Mouse (Mus musculus) testis, postnatal 10 days (tissue): ENCODE data around the gene Ankar.

Source experiments
- DNase-seq: peaks from one replicate; pipeline ENCODE4 v3.0.0; 2021; ENCODE audit warnings: low spot score

Ankar gene

DNA sequence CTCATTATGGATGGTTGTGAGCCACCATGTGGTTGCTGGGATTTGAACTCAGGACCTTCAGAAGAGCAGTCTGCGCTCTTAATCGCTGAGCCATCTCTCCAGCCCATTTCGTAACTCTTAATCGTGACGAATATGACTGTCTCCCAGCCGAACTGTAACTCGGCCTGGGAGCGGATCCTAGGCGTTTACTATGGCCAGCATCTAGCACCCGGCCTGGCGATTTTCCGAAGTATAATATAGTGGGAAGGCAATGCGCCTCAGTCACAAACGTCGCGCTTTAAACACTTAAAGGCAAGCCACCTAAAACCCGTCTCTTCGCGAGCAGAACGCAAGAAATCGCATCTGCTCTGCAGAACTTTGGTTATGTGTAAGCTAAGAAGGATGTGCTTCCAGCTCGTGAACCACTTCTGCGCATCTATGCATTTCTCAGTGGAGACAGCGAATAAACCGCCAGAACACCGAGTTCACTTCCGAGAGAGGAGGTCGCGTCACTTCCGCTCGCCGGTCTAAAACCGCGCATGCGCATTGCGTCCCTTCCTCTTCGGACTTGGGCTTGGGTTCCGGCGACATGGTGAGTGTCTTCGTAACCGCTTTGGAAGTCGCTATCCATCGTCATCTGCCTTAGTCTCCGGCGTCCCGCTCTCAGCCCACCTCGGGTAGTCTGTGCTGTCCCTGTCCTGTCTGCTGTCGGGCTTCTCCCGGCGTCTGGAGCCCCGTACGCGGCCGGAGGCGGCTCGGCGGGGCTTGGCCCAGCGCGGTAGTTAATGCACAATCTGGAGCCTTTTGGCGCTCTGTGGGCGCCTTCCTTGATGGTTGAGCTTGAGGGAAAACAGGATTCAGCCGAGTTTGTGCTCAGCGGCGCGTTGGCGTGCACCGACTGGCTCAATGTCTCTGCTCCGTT lies 10.6 kb upstream of the Ankar start, which contains the start of gene Rpl37a:
Rpl37a (plus strand) TSS at position 538 of the 901 bp plus-strand sequence.
- DNase-seq: peak; percentile 95

DNA sequence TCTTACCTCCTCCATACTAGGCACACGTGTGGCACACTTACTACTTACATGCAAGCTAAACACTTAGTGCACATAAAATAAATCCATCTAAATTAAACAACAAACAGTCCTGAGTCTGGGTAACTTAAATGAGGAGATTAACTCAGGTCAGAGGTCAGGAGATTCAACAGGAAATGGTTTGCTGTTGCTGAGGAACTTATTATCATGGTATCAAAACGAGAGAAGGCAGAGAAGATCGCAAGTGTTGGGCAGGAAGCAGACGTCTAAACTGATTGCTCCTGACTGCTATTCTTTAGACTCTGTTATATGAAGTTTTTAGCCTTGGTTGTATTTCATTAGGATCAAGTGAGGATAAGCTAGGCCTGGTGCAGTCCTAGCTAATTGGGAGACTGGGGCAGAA lies 7.1 kb upstream of the Ankar start:
- DNase-seq: no peak

DNA sequence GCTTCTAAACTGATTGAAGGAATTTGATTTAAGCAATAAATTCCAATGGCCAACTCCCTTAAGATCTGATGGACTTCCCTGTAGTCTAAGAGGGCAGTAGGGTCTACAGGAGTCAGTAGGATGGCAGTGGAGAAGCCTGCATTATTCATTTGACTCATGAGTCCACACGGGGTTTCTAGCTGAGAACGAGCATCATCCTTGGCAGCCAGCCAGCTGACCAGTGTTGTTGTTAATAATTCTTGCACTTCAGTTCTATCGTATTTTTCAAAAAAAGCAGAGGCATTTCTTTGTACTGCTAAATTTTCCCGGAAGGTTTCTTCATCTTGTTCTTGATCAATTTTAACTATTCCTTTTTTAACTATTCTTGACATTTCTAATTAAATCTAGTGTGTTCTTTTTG lies 1.7 kb downstream of the Ankar start:
- DNase-seq: peak; percentile 64

DNA sequence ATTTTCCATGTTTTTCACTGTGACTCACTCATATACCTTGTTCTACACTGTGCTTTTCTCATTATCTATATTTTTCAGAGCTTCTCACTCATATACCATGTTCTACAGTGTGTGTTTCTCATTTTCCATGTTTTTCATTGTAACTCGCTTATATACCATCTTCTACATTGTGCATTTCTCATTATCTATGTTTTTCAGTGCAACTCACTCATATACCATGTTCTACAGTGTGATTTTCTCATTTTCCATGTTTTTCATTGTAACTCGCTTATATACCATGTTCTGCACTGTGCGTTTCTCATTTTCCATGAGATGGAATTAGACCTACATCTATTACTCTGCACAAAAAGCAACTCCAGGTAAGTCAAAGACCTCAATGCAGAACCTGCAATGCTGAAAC lies 4.1 kb downstream of the Ankar start:
- DNase-seq: no peak

DNA sequence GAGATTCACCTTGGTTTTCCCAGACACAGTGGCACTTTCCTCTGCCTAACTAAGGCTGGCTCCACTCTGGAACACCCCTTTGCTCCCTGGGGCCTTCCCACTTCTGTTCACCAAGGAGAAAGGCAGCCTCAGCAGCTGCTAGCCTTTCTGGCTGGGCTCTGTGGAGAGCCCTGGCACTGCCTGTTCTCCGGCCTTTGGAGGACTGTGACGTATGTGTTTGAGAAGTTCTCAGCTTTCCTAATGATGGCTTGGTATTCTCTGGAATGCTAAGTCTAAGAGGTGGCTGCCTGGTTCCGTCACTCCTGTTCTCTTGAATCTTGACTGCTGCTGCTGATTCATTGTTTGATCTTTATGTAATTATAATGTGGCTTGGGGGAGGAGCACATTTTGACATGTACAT lies 27.3 kb downstream of the Ankar start:
- DNase-seq: no peak

DNA sequence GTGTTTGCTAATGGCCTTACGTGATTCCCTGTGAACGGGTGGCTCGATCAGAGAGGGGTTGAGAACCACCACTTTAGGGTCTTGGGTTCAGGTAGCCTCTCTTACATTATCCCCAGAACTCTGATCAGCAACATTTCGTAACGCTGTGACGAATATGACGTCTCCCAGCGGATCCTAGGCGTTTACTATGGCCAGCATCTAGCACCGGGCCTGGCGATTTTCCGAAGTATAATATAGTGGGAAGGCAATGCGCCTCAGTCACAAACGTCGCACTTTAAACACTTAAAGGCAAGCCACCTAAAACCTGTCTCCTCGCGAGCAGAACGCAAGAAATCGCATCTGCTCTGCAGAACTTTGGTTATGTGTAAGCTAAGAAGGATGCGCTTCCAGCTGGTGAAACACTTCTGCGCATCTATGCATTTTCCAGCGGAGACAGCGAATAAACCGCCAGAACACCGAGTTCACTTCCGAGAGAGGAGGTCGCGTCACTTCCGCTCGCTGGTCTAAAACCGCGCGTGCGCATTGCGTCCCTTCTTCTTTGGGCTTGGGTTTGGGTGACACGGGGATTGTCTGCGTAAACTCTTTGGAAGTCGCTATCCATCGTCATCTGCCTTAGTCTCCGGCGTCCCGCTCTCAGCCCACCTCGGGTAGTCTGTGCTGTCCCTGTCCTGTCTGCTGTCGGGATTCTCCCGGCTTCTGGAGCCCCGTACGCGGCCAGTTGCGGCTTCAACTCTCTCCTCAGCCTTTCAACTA lies 59.5 kb downstream of the Ankar start:
- peak; percentile 71 for DNase-seq

DNA sequence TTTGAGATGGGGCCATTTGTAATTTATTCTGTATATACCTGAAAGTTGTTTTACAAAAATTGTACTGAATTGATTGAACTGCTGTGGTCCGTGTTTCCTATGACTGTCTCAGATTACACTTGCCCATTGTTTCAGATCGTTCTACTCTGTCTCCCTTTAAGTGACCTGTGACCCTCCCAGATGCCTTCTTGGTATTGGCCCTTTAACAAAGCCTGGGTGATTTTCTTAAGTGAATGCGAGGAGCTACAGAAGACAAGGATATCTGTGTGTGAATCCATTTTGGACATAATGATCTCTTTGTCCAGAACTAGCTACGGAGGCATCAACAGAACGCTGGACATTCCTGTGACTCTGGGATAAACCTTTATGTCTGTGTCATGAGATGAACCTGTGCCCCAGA lies 65.2 kb downstream of the Ankar start:
- no peak for DNase-seq

DNA sequence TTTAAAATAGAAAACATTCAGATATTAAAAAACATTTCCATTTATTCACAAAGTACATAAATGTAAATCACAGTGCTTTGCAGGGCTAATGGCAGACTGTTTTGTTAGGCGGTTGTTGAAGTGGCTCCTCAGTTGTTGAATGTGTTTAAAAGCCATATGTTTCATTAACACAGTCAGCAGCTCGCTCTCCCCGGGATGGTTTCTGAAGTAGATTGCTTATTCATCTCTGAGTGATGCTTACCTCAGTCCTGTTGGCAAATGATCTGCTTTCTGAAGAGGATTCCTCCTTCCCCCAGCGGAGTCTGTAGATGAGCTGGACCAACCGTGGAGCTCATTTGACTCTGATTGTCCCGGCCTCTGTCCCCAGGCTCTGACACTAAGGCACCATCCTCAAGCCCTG lies 88.2 kb downstream of the Ankar start:
- no peak for DNase-seq

DNA sequence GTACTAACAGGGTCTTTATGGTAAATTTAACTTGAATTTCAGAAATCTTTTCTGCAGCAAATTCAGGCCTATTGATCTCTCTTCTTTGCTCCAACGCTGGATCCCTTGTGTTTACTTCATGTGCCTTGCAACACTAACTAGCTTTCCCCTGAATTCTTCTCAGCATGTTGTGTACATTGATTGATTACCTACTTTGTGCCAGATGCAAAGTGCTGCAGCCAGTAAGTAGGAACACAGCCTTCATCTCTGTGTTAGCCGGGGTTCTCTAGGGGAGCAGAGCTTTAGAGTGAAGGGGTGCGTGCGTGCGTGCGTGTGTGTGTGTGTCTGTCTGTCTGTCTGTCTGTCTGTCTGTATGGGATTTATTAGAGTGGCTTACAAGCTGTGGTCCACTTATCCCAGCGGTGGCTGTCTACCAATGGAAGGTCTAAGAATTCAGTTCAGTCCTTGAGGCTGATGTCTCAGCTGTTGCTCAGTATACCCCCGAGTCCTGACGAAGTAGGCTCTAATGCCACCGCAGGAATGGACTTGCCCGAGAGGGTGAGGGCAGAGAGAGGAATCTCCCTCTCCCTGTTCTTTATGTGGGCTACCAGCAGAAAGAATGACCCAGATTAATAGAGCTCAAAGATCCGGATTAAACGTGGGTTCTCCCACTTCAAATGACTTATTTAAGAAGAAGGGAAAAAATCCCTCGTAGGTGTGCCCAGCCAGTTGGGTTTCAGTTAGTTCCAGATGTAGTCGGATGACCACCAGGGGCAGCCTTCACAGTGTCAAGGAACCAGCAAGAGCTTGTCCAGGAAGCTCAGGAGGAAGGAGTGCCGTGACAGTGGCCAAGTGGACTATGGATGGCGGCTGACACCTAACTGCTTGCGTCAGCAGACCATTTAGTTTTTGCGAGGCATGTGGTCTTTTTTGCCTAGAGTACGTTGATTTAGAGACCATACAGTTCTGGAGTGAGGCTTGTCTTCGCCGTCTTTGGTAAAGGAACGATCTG lies 90.2 kb downstream of the Ankar start:
- DNase-seq: no peak

DNA sequence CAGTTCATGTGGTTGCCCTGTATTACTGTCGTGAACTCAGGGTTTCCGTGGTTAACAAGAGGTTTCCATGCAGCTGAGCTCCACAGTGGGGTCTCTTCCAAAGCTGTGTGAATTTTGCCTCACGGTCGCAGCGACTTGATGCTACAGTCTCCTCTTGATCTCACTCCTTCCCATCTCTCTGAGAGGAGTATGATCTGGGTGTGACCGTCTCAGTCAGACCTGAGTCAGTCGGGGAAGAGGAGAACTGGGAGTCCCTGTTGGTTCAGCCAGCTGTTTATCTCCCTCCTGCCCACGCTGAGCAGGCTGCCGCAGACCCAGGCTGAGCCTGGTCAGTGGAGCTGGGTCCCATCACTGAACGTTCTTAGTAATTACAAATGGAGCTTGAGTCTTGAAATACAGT lies 91.2 kb downstream of the Ankar start:
- DNase-seq: no peak

DNA sequence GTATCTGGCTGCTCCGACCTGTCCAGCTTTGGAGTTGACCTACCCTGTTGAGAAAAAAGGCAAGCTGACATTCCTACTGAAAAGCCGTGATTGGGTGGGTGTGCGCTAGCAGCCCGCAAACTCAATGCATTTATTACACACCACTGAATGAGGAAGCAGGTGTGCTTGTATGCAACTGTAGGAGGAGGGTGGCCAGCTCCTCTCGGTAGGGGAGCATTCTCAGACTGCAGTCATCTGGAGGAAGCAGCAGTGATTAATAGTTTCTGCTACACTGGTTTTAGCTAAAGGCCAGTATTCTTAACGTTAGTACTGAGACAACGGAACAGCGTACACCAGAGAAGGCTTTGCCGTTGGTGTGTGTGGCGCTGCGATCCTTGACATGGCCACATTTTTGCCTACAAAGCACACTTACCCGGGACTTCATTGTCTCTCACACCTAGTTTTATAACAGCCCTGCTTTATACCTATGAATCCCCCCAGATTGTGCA lies 94.1 kb downstream of the Ankar start:
- no peak for DNase-seq

DNA sequence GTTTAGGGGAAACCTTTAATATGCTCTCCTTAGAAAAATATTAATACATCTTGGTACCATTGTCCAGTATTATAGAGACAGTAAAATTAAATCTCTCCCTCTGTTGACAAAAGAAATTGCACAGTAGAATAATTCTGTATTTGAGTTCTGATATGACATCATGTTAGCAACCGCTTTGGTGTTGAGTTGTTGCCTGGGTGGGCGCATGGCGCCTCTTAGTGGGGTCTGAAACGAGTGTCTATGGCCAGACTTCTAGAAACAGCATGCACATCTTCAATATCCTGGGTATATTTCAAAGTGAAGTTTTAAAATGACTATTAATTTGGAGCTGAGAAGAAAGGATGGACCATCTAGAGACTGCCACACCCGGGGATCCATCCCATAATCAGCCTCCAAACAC lies 97.6 kb downstream of the Ankar start:
- no peak for DNase-seq

DNA sequence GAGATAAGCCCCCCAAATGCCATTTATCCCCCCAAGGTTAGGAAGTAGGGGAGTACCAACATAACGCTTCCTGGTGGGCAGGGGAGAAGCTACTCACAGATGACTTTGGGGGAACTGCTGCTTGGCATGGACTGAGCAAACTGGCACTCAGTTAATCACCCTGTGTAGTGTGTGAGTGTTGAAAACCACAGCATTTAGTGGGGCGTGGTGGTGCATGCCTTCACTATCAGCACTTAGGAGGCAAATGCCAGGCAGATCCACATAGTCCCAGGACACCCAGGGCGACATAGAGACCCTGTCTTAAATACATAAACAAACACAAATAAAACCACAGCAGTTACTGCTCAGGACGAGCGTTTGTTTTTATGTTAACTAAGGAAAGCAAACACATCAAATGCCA lies 98.2 kb downstream of the Ankar start:
- DNase-seq: no peak

DNA sequence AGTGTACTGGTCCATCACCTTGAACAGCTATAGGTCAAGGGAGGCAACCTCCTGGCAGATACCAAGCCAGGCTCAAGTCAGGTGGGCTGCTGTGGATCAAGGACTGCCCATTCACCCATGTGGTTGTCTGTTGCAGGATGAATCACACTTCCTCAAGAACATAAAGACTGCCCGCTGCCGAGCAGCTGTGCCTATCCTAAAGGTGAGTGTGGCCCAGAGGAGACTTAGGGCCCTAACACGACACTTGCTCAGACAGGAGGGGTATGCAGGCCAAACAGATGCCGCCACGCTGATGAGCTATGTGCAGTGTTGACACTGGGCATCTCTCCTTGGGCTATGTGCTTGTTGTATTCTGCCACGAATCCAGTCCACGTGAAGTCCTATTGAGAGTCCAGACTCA lies 99.1 kb downstream of the Ankar start:
- DNase-seq: no peak

DNA sequence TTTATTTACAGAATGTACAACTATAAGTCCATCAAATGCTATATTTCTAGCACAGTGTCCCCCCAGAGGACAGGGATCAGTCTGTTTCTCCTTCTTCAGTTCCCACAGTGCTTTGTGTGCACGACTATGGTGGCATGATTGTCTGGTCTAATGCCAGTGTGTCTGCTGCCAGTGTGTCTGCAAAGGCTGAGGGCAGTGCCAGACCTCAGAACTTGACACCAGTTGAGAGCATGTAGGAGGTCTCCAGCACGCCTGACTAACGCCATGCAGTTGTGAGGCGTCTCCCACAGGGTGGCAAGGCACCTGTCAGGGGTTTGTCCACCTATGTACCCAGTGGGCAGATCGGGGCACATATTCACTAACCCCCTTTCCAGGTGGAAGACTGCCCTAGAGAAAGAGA lies 99.6 kb downstream of the Ankar start:
- no peak for DNase-seq

DNA sequence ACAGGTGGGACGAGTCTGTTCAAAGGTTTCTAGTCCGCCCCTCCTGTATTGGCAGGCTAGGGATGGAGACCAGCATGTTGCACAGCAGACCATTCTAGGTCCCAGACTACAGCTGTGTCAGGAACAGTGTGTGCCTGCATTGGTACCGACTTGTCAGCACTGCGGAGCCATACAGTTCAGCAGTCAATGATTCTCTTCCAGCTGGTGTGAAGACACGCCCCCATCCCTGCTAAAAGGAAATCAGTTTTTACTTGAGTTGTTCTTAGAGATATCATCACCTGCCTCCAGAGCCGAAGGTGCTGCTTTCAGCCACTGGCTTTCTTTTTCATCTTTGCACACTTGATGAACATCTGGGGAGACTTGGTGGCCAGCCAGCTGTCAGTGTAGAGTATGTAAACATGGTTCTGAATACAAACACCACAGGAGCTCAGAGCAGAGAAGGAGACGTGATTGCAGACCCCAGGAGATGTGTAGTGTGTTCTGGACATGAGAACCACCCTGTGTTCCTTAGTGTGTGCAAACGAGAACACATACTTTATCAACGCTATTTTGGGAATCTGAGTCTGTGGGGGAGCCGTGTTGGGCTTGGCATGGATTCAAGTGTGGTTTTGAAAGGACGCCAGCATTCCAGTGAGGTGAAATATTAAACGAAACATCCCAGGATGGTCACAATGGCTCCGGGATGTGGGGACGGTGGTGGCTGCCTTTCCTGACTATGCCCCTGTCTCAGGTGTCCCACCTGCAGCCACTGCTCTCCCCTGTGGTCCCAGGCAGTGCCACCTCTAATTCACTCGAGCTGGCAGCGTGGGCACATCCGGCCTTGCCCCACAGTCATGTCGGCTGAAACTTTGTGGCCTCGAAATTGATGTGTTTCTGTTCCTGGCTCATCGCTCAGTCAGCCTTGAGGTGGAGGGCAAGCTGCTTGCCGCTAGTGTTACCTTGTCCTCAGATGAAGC lies 101.0 kb downstream of the Ankar start:
- peak; percentile 80 for DNase-seq

DNA sequence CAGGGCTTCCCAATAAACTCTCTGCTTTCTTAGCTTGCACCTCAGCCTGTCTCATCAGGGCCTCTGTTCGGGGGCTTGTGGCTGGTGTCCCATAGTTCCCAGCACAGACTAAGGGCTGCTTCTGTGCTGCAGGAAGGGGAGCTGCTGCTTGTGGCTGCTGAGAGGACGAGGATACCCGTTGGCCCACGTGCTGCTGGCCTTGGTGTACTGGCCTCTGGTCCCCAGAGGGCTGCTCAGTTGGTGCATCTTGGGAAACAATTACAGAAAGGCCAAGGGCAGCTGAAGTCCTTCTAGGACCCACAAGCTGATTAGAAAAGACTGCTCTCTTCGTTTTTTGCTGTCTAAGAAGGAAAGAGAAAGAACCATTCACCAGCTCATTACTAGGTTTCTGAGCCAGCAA lies 104.1 kb downstream of the Ankar start:
- DNase-seq: peak; percentile 55

DNA sequence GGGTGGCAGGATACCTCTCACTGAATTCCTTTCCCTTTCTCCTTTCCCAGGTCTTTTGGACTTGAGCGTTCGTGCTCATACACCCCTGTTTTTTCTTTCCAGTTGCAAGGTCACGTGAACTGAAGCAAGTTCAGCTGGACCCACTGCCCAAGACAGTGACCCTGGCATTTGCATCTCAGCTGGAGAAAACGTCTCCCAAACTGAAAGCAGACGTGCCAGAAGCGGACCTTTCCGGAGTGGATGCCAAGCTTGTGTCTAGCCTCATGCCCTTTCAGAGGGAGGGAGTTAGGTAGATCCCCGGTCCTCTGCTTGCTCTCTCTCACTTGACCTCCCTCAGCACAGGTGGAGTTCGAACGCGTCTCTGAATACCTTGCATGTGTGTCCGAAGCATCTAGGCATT lies 104.7 kb downstream of the Ankar start:
- DNase-seq: peak; percentile 42

DNA sequence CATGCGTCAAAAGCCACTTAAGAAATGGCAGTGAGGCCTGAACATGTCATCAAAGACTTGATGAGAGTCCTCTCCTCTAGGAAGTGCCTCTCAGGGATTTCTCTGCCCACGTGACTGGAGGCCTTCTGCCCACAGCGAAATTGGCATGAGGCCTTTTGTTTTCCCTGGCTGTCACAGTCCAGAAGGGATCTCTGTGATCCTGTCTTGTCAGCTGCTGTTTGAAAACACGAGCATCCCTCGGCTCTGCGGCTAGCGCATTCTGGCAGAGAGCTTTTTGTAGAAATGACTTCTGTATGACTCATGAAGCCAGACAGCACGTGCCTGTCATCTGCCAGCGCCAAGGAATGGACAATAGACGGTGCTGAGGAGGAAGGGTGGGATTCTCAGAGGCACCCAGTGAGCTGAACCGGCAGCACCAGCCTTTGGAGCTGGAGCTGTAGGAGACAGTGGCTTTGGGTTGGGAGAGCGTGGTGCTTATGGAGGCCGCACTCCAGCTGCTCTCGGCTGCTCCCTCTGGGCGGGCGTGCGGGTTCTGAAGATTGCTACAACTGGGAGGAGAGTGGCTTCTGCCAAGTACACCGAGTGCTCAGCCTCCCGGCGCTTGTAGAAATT lies 106.9 kb downstream of the Ankar start:
- peak; percentile 59 for DNase-seq
